In the genomic region with DNA sequence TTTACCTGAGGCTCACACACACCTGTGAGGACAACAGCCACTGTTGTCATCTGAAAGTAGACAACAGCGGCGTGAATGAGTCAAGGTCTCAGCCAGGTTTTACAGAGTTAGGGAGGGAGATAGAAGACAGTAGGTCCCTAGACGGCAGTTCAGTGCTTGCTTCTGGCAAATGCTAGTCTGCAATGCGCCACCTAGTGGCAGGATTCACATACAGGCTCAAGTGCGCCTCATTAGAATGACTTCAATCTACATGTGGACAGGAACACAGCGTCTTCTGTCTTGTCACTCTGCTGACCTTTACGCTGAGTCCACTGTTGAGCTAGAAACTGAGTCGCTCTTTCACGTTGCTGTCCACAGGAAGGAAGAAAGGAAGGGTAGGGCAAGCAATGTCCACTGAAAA, we compare ENCODE assay signal across 8 mouse cellular contexts.
DNase-seq lines count a peak whose midpoint lies in the region; ATAC-seq and TF ChIP-seq lines count a peak whose summit lies in the region.

No protein-coding gene starts in this region.

- intact Hi-C loops in heart, adult 2 months (cut with DNase I), result loop anchor here (2.0 to 5.0 kb wide), 2 partner anchors 32 to 247 kb away; no protein-coding TSS in a partner anchor
- intact Hi-C loops in left cerebral cortex, postnatal 10 days (cut with DNase I), result no loop called here

- peak; percentile 39; the same call in 1 of the 2 replicates for ATAC-seq in hindbrain, postnatal 0 days
- ATAC-seq in megakaryocyte-erythroid progenitor cell, adult 5-6 weeks (replicated peaks; ENCODE audit: low FRiP score, low TSS enrichment, poor library complexity, severe bottlenecking), result peak; percentile 87

- no peak overlapping the region for H3K4me2 ChIP-seq in hindbrain, postnatal 0 days (ENCODE audit: low read depth, low read length)

- H3K9ac ChIP-seq in heart, adult 2 months (ENCODE audit: low read depth, low read length), result no peak overlapping the region
- H3K9ac ChIP-seq in hindbrain, postnatal 0 days (replicated peaks; ENCODE audit: low read length), result no peak overlapping the region

- TF ChIP-seq POLR2A in heart, adult 2 months (IDR thresholded peaks at IDR 0.05; ENCODE audit: insufficient read depth, low read depth, low read length), result no peak
- no peak for TF ChIP-seq POLR2A in cortical plate, adult 2 months (IDR thresholded peaks at IDR 0.05; ENCODE audit: extremely low read depth, insufficient read depth, low read length)

- H3K36me3 ChIP-seq in heart, adult 2 months (ENCODE audit: control insufficient read depth, insufficient read depth, low read length), result no peaks in the 10 kb centered on the region
- H3K36me3 ChIP-seq in hindbrain, postnatal 0 days (ENCODE audit: insufficient read depth, low read length), result no peaks in the 10 kb centered on the region

- H3K79me2 ChIP-seq in heart, adult 2 months (replicated peaks; ENCODE audit: control insufficient read depth, insufficient read depth, low read length), result no peaks in the 10 kb centered on the region

- no peaks in the 10 kb centered on the region for H3K27me3 ChIP-seq in heart, adult 2 months (ENCODE audit: control insufficient read depth, insufficient read depth, low read length)
- no peaks in the 10 kb centered on the region for H3K27me3 ChIP-seq in hindbrain, postnatal 0 days (ENCODE audit: insufficient read depth, low read length)

- TF ChIP-seq EP300 in heart, adult 2 months (IDR thresholded peaks at IDR 0.05; ENCODE audit: insufficient read depth, low read depth, low read length), result peak; percentile 64; the same call in 1 of the 2 replicates

- peaks cover 8% of the 10 kb centered on the region for H3K4me1 ChIP-seq in heart, adult 2 months (ENCODE audit: control insufficient read depth, insufficient read depth, low read length)
- no peaks in the 10 kb centered on the region for H3K4me1 ChIP-seq in cortical plate, adult 2 months (ENCODE audit: control insufficient read depth, insufficient read depth, low read length)
- peaks cover 11% of the 10 kb centered on the region; the same call in 1 of the 2 replicates for H3K4me1 ChIP-seq in hindbrain, postnatal 0 days (ENCODE audit: insufficient read depth, low read length)

- H3K27ac ChIP-seq in heart, adult 2 months, result no peak overlapping the region
- no peak overlapping the region for H3K27ac ChIP-seq in cortical plate, adult 2 months (ENCODE audit: insufficient read depth, low read length)
- H3K27ac ChIP-seq in hindbrain, postnatal 0 days, result no peak overlapping the region

- H3K9me3 ChIP-seq in hindbrain, postnatal 0 days (ENCODE audit: low read length), result no peaks in the 10 kb centered on the region

- DNase-seq in heart, adult 2 months, result peak; percentile 67 to 77
- DNase-seq in heart, adult 11 months, result no peak
- peak; percentile 70 to 79 for DNase-seq in adrenal gland, adult 18-20 months (ENCODE audit: low spot score in 2 of 2)
- DNase-seq in hindbrain, postnatal 0 days (ENCODE audit: low spot score), result peak; percentile 85
- peak; percentile 45 to 79 for DNase-seq in left cerebral cortex, postnatal 10 days (ENCODE audit: extremely low spot score in 1 of 2, low spot score in 2 of 2)
- DNase-seq in spleen, postnatal 10 days (ENCODE audit: low spot score in 2 of 2), result peak; percentile 57 to 85

- H3K4me3 ChIP-seq in heart, adult 2 months, result no peak overlapping the region
- H3K4me3 ChIP-seq in cortical plate, adult 2 months (ENCODE audit: insufficient read depth, low read length), result no peak overlapping the region
- no peak overlapping the region for H3K4me3 ChIP-seq in hindbrain, postnatal 0 days (ENCODE audit: low read length)

- peak; percentile 97 for TF ChIP-seq CTCF in heart, adult 2 months (IDR thresholded peaks at IDR 0.05)
- peak; percentile 91 for TF ChIP-seq CTCF in cortical plate, adult 2 months (IDR thresholded peaks at IDR 0.05; ENCODE audit: extremely low read depth, insufficient read depth, low read length)
- TF ChIP-seq CTCF in hindbrain, postnatal 0 days (IDR thresholded peaks at IDR 0.05; ENCODE audit: low read depth), result peak; percentile 89

- 23% methylated on average over 9 of the region's 9 CpGs for WGBS in heart, adult 2 months
- WGBS in hindbrain, postnatal 0 days, result 40% methylated on average over 9 of the region's 9 CpGs
